Mouse (Mus musculus): ENCODE measurements around the gene Klk11.

DNA sequence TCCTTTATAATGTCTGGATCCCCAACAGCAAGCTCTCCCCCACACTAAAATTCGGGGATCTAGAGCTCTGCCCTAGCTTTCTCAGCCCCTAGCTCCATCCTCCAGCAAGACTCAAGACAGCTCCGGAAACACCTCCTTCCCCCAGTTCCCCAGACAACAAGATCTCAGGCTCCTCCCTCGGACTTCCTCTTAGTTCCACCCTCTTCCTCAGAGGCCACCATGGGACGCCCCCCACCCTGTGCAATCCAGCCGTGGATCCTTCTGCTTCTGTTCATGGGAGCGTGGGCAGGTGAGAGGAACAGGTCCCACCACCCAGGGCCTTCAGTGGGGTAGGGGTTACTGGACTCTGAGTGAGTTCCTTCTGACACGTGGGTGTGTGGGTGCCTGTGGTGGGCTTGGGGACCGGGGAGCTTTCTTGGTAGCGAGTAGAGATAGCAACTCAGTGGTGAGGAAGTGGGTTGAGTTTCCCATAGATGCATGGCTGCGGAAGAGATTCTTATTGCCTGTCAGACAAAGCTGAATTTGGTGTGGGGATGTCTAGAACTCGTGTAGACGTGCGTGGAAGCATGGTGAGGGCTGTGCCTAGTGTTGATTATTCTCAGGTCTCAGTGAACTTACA is 23.5 kb downstream of the Klk11 start:
- no peak for TF ChIP-seq CTCF (IDR thresholded peaks at IDR 0.05; ENCODE audit: low read depth)
- no peak for TF ChIP-seq EP300 (IDR thresholded peaks at IDR 0.05; ENCODE audit: low read depth)
